Mouse (Mus musculus) liver, embryonic 14.5 days (tissue): ENCODE data around the gene Ube3a.

Experiments
- CTCF ChIP-seq: IDR thresholded peaks from 2 replicates; pipeline ENCODE4 v1.5.1; 2016; ENCODE audit warnings: antibody characterized with exemption, low read depth, control low read depth
- EP300 ChIP-seq: IDR thresholded peaks from 2 replicates; pipeline ENCODE4 v1.6.1; 2016; ENCODE audit warnings: antibody characterized with exemption, low read depth

DNA sequence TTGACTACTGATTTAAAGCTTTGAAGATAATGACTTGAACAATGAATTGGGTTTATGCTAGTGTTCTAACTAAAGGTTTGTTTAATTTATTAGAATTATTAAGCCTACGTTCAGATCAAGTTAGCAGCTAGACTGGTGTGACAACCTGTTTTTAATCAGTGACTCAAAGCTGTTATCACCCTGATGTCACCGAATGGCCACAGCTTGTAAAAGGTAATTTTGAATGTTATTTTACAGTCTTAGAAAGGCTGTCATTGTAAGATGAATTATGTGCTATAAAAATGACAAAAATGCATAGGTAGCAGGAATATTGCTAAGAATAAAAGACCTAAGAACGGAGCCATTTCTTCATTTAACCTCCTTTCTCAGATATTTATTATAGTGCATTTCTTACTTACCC is 14.7 kb downstream of the Ube3a start:
- TF ChIP-seq CTCF = no peak
- no peak for TF ChIP-seq EP300
